Comparison of ENCODE assay signal across 17 mouse cellular contexts in genomic region chr3:34643536-34644115, GRCm38 (mm10). TPM values are rescaled to one million over a fixed set of nuclear protein-coding genes. Genes with fewer than 3 reads are reported as not detected.
DNase-seq lines count a peak whose midpoint lies in the region; ATAC-seq and TF ChIP-seq lines count a peak whose summit lies in the region.
"Had no signal": no experiment of that assay in that cellular context is flagged by ENCODE, and none has a peak within 500 bp of the region (broad histone marks: within the 10 kb centered on the region; RNA-seq: fewer than 3 reads in every experiment).

No protein-coding gene starts in this region.

- DNase-seq in embryo, embryonic 11 days = peak; percentile 46
- peak; percentile 33 for DNase-seq in forebrain, embryonic 14.5 days (ENCODE audit: low spot score)
- DNase-seq in limb, embryonic 11.5 days (ENCODE audit: low spot score) = peak; percentile 33
- no peak for DNase-seq in stomach, postnatal 0 days (ENCODE audit: low spot score)
- no peak for DNase-seq in adrenal gland, postnatal 25 days
- no peak for DNase-seq in liver, postnatal 0 days
- DNase-seq: adrenal gland, adult 2 months; gastrocnemius, postnatal 36 days; kidney, postnatal 25 days; lung, postnatal 36 days; spleen, adult 18-20 months had no signal

- peak overlapping the region; percentile 89 for H3K9ac ChIP-seq in forebrain, embryonic 14.5 days (ENCODE audit: low read length)
- H3K9ac ChIP-seq in limb, embryonic 11.5 days (ENCODE audit: low read length) = no peak overlapping the region
- peak overlapping the region; percentile 18 for H3K9ac ChIP-seq in neural tube, embryonic 13.5 days
- H3K9ac ChIP-seq in stomach, postnatal 0 days (ENCODE audit: low read length) = no peak overlapping the region
- H3K9ac ChIP-seq in liver, postnatal 0 days (replicated peaks) = no peak overlapping the region
- H3K9ac ChIP-seq: heart, embryonic 15.5 days; intestine, embryonic 15.5 days; liver, embryonic 12.5 days had no signal

- WGBS in forebrain, embryonic 14.5 days = 7% methylated on average over 15 of the region's 15 CpGs
- WGBS in limb, embryonic 11.5 days = 1% methylated on average over 15 of the region's 15 CpGs
- WGBS in neural tube, embryonic 13.5 days = 11% methylated on average over 15 of the region's 15 CpGs
- 31% methylated on average over 15 of the region's 15 CpGs for WGBS in stomach, postnatal 0 days
- 3% methylated on average over 15 of the region's 15 CpGs for WGBS in liver, postnatal 0 days (ENCODE audit: insufficient replicate concordance)

- no peaks in the 10 kb centered on the region for H3K27me3 ChIP-seq in forebrain, embryonic 14.5 days (replicated peaks; ENCODE audit: control insufficient read depth, insufficient read depth, low read length)
- peaks cover 87% of the 10 kb centered on the region for H3K27me3 ChIP-seq in limb, embryonic 11.5 days (ENCODE audit: control insufficient read depth, insufficient read depth, low read length)
- H3K27me3 ChIP-seq in neural tube, embryonic 13.5 days = peaks cover 84% of the 10 kb centered on the region
- H3K27me3 ChIP-seq in stomach, postnatal 0 days (ENCODE audit: control insufficient read depth, insufficient read depth, low read length) = peaks cover 14% of the 10 kb centered on the region; the same call in 1 of the 2 replicates
- peaks cover 92% of the 10 kb centered on the region for H3K27me3 ChIP-seq in liver, postnatal 0 days (ENCODE audit: insufficient read depth, low read length)
- H3K27me3 ChIP-seq: CH12.LX had no signal

- peak overlapping the region; percentile 88 for H3K4me2 ChIP-seq in forebrain, embryonic 14.5 days (ENCODE audit: low read length)
- H3K4me2 ChIP-seq in limb, embryonic 11.5 days (ENCODE audit: low read depth, severe bottlenecking) = no peak overlapping the region
- H3K4me2 ChIP-seq in neural tube, embryonic 13.5 days = peak overlapping the region; percentile 60; the same call in 1 of the 2 replicates
- H3K4me2 ChIP-seq in stomach, postnatal 0 days (replicated peaks; ENCODE audit: low read depth) = no peak overlapping the region
- H3K4me2 ChIP-seq in liver, postnatal 0 days (ENCODE audit: low read depth, low read length) = no peak overlapping the region
- H3K4me2 ChIP-seq: heart, embryonic 15.5 days; intestine, embryonic 15.5 days; liver, embryonic 12.5 days had no signal

- H3K36me3 ChIP-seq in forebrain, embryonic 14.5 days (ENCODE audit: control insufficient read depth, insufficient read depth, low read length) = no peaks in the 10 kb centered on the region
- no peaks in the 10 kb centered on the region for H3K36me3 ChIP-seq in limb, embryonic 11.5 days (ENCODE audit: control insufficient read depth, insufficient read depth, low read length)
- H3K36me3 ChIP-seq in neural tube, embryonic 13.5 days = no peaks in the 10 kb centered on the region
- no peaks in the 10 kb centered on the region for H3K36me3 ChIP-seq in stomach, postnatal 0 days (ENCODE audit: control insufficient read depth, insufficient read depth, low read length)
- H3K36me3 ChIP-seq in liver, postnatal 0 days (replicated peaks; ENCODE audit: insufficient read depth, low read length) = no peaks in the 10 kb centered on the region
- H3K36me3 ChIP-seq: heart, embryonic 15.5 days; intestine, embryonic 15.5 days; liver, embryonic 12.5 days had no signal

- H3K27ac ChIP-seq in forebrain, embryonic 14.5 days (ENCODE audit: low read depth, low read length) = peak overlapping the region; percentile 94
- H3K27ac ChIP-seq in limb, embryonic 11.5 days (replicated peaks; ENCODE audit: low read depth, low read length) = no peak overlapping the region
- peak overlapping the region; percentile 49 for H3K27ac ChIP-seq in neural tube, embryonic 13.5 days (replicated peaks)
- H3K27ac ChIP-seq in stomach, postnatal 0 days (replicated peaks) = no peak overlapping the region
- H3K27ac ChIP-seq in liver, postnatal 0 days (ENCODE audit: low read depth) = no peak overlapping the region
- H3K27ac ChIP-seq: heart, embryonic 15.5 days; intestine, embryonic 15.5 days; liver, embryonic 12.5 days had no signal

- peak overlapping the region; percentile 17 for H3K4me3 ChIP-seq in forebrain, embryonic 14.5 days (ENCODE audit: low read depth, low read length)
- H3K4me3 ChIP-seq in limb, embryonic 11.5 days (ENCODE audit: low read depth, low read length) = no peak overlapping the region
- H3K4me3 ChIP-seq in neural tube, embryonic 13.5 days = no peak overlapping the region
- no peak overlapping the region for H3K4me3 ChIP-seq in stomach, postnatal 0 days (ENCODE audit: low read depth, low read length)
- H3K4me3 ChIP-seq in liver, postnatal 0 days (ENCODE audit: low read depth, low read length) = no peak overlapping the region
- H3K4me3 ChIP-seq: heart, embryonic 15.5 days; intestine, embryonic 15.5 days; liver, embryonic 12.5 days had no signal

- TF ChIP-seq CTCF in stomach, postnatal 0 days (IDR thresholded peaks at IDR 0.05; ENCODE audit: low read depth) = no peak
- no peak for TF ChIP-seq CTCF in liver, postnatal 0 days (IDR thresholded peaks at IDR 0.05; ENCODE audit: low read depth)

- no peak for TF ChIP-seq EP300 in stomach, postnatal 0 days (optimal IDR thresholded peaks at IDR 0.05)
- no peak for TF ChIP-seq EP300 in liver, postnatal 0 days (IDR thresholded peaks at IDR 0.05; ENCODE audit: low read depth)

- peaks cover 35% of the 10 kb centered on the region for H3K4me1 ChIP-seq in forebrain, embryonic 14.5 days (ENCODE audit: control insufficient read depth, insufficient read depth, low read length)
- H3K4me1 ChIP-seq in limb, embryonic 11.5 days (ENCODE audit: control insufficient read depth, insufficient read depth, low read length) = no peaks in the 10 kb centered on the region
- H3K4me1 ChIP-seq in neural tube, embryonic 13.5 days (replicated peaks) = peaks cover 55% of the 10 kb centered on the region
- H3K4me1 ChIP-seq in stomach, postnatal 0 days (replicated peaks; ENCODE audit: control insufficient read depth, insufficient read depth) = no peaks in the 10 kb centered on the region
- no peaks in the 10 kb centered on the region for H3K4me1 ChIP-seq in liver, postnatal 0 days (ENCODE audit: insufficient read depth)

- H3K9me3 ChIP-seq in forebrain, embryonic 14.5 days (replicated peaks; ENCODE audit: control insufficient read depth, low read length) = no peaks in the 10 kb centered on the region
- H3K9me3 ChIP-seq in limb, embryonic 11.5 days (ENCODE audit: control insufficient read depth, low read length) = no peaks in the 10 kb centered on the region
- no peaks in the 10 kb centered on the region for H3K9me3 ChIP-seq in neural tube, embryonic 13.5 days
- no peaks in the 10 kb centered on the region for H3K9me3 ChIP-seq in stomach, postnatal 0 days (ENCODE audit: control insufficient read depth, low read length)
- no peaks in the 10 kb centered on the region for H3K9me3 ChIP-seq in liver, postnatal 0 days (ENCODE audit: low read length)
- H3K9me3 ChIP-seq: heart, embryonic 15.5 days; intestine, embryonic 15.5 days; liver, embryonic 12.5 days had no signal

- no peak for ATAC-seq in forebrain, embryonic 14.5 days
- ATAC-seq in limb, embryonic 11.5 days (ENCODE audit: insufficient number of reproducible peaks, low FRiP score, low TSS enrichment, low read depth) = no peak
- ATAC-seq in neural tube, embryonic 13.5 days (ENCODE audit: low read depth) = no peak
- no peak for ATAC-seq in erythroblast, adult 5-6 weeks (replicated peaks; ENCODE audit: low FRiP score, poor library complexity, severe bottlenecking)
- ATAC-seq in stomach, postnatal 0 days (ENCODE audit: low FRiP score, low TSS enrichment) = no peak
- no peak for ATAC-seq in liver, postnatal 0 days
- ATAC-seq: intestine, embryonic 15.5 days; liver, embryonic 12.5 days had no signal

RNA-seq across cellular contexts. Expression of gene Sox2, which starts 6.6 kb away (rescaled TPM):
- 26.6 and 32.0 TPM in 2 replicates for polyA plus RNA-seq in forebrain, embryonic 14.5 days (2014; fragmentation: Nextera tagmentation; extraction: Ambion mirVana)
- polyA plus RNA-seq in limb, embryonic 11.5 days (2014; fragmentation: Nextera tagmentation; extraction: Ambion mirVana) = 0.13 and 0.17 TPM in 2 replicates
- polyA plus RNA-seq in neural tube, embryonic 13.5 days (2015; fragmentation: Nextera tagmentation; extraction: Ambion mirVana) = 20.9 TPM in 2 replicates
- not detected in 2 replicates for total RNA-seq in erythroblast, adult 5-6 weeks (2015; ENCODE audit: low replicate concordance)
- not detected in 2 replicates for total RNA-seq in erythroblast, adult 5-6 weeks (2017; ENCODE audit: low replicate concordance)
- 11.6 and 14.7 TPM in 2 replicates for polyA plus RNA-seq in stomach, postnatal 0 days (2015; fragmentation: Nextera tagmentation; extraction: Ambion mirVana)
- 0.43 and 0.58 TPM in 2 replicates for total RNA-seq in adrenal gland, postnatal 25 days (2021)
- polyA plus RNA-seq in liver, postnatal 0 days (2015; fragmentation: Nextera tagmentation; extraction: Ambion mirVana) = not detected in 2 replicates
- total RNA-seq: CH12.LX; gastrocnemius, postnatal 36 days had no signal
- polyA plus RNA-seq: liver, embryonic 12.5 days had no signal

Comparison
In these comparisons a context has a peak if more than half of its experiments do, and no peak if none do; other contexts are left out.
1. DNase-seq: peak in embryo, embryonic 11 days (single experiment), forebrain, embryonic 14.5 days (single experiment) and limb, embryonic 11.5 days (single experiment); none in stomach, postnatal 0 days (single experiment), adrenal gland, postnatal 25 days (single experiment) and liver, postnatal 0 days (single experiment).
2. H3K27ac ChIP-seq: peak in forebrain, embryonic 14.5 days (single experiment) and neural tube, embryonic 13.5 days (single experiment); none in limb, embryonic 11.5 days (single experiment), stomach, postnatal 0 days (single experiment) and liver, postnatal 0 days (single experiment).
3. H3K4me2 ChIP-seq: peak in forebrain, embryonic 14.5 days (single experiment) and neural tube, embryonic 13.5 days (single experiment); none in limb, embryonic 11.5 days (single experiment), stomach, postnatal 0 days (single experiment) and liver, postnatal 0 days (single experiment).
4. H3K9ac ChIP-seq: peak in forebrain, embryonic 14.5 days (single experiment) and neural tube, embryonic 13.5 days (single experiment); none in limb, embryonic 11.5 days (single experiment), stomach, postnatal 0 days (single experiment) and liver, postnatal 0 days (single experiment).
5. RNA of gene Sox2, which starts 6.6 kb away (polyA plus RNA-seq): 26.6 to 32.0 TPM in forebrain, embryonic 14.5 days, 20.9 TPM in neural tube, embryonic 13.5 days and 11.6 to 14.7 TPM in stomach, postnatal 0 days; 0.13 to 0.17 TPM in limb, embryonic 11.5 days and not detected in liver, postnatal 0 days; every median in the first group is over 10 times any median in the second.